Mouse (Mus musculus): ENCODE measurements at regions not wholly inside any gene's neighbourhood (a gene's known extent, or its start where the extent isn't known, plus 50 kb on each side); places are given as distances from the start of the nearest gene placed in this dataset.

GRCm38 (mm10) chr8:113389504-113389903, 245.9 kb upstream of the Mon1b start:
- Histone ChIP-seq H3K9me3 (replicated peaks) (no peaks in the 10 kb centered on the region), H3K4me3 (no peak overlapping the region), H3K4me1 (no peaks in the 10 kb centered on the region), H3K27me3 (ENCODE audit: low read depth, poor library complexity, severe bottlenecking) (no peaks in the 10 kb centered on the region), H3K27ac (no peak overlapping the region), H3K36me3 (no peaks in the 10 kb centered on the region)
- no peak for DNase-seq (ENCODE audit: low spot score)
- 77% methylated on average over 2 of the region's 2 CpGs for WGBS

GRCm38 (mm10) chr8:113390038-113390437, 245.3 kb upstream of the Mon1b start:
- Histone ChIP-seq H3K27me3 (ENCODE audit: low read depth, poor library complexity, severe bottlenecking) (no peaks in the 10 kb centered on the region), H3K9me3 (replicated peaks) (no peaks in the 10 kb centered on the region), H3K4me3 (no peak overlapping the region), H3K4me1 (no peaks in the 10 kb centered on the region), H3K27ac (no peak overlapping the region), H3K36me3 (no peaks in the 10 kb centered on the region)
- DNase-seq (ENCODE audit: low spot score): no peak
- 84% methylated on average over 4 of the region's 4 CpGs for WGBS

- Histone ChIP-seq H3K27me3 (ENCODE audit: low read depth, poor library complexity, severe bottlenecking) (no peaks in the 10 kb centered on the region), H3K36me3 (no peaks in the 10 kb centered on the region), H3K4me3 (no peak overlapping the region), H3K4me1 (no peaks in the 10 kb centered on the region), H3K9me3 (replicated peaks) (no peaks in the 10 kb centered on the region), H3K27ac (no peak overlapping the region)
- no peak for DNase-seq (ENCODE audit: low spot score)
- 90% methylated on average over 4 of the region's 4 CpGs for WGBS
These were observed 241.1 kb upstream of the Mon1b start for GRCm38 (mm10) chr8:113394319-113394718.

GRCm38 (mm10) chr8:113405158-113405557, 230.2 kb upstream of the Mon1b start:
- WGBS: 79% methylated on average over 4 of the region's 4 CpGs
- no peaks in the 10 kb centered on the region for H3K27me3 ChIP-seq (ENCODE audit: low read depth, poor library complexity, severe bottlenecking)
- H3K4me3 ChIP-seq: no peak overlapping the region
- DNase-seq (ENCODE audit: low spot score): no peak
- H3K27ac ChIP-seq: no peak overlapping the region
- H3K9me3 ChIP-seq (replicated peaks): no peaks in the 10 kb centered on the region
- H3K36me3 ChIP-seq: no peaks in the 10 kb centered on the region
- H3K4me1 ChIP-seq: no peaks in the 10 kb centered on the region

GRCm38 (mm10) chr8:113419352-113419751, 216.0 kb upstream of the Mon1b start:
- DNase-seq (ENCODE audit: low spot score): no peak
- Histone ChIP-seq H3K9me3 (replicated peaks) (no peaks in the 10 kb centered on the region), H3K36me3 (no peaks in the 10 kb centered on the region), H3K4me1 (no peaks in the 10 kb centered on the region), H3K27ac (no peak overlapping the region), H3K27me3 (ENCODE audit: low read depth, poor library complexity, severe bottlenecking) (no peaks in the 10 kb centered on the region), H3K4me3 (no peak overlapping the region)
- WGBS: 85% methylated on average over 3 of the region's 3 CpGs

GRCm38 (mm10) chr8:113422651-113423050, 212.7 kb upstream of the Mon1b start:
- Histone ChIP-seq H3K36me3 (no peaks in the 10 kb centered on the region), H3K27me3 (ENCODE audit: low read depth, poor library complexity, severe bottlenecking) (no peaks in the 10 kb centered on the region), H3K4me3 (no peak overlapping the region), H3K9me3 (replicated peaks) (no peaks in the 10 kb centered on the region), H3K4me1 (no peaks in the 10 kb centered on the region), H3K27ac (no peak overlapping the region)
- DNase-seq (ENCODE audit: low spot score): no peak
- 93% methylated on average over 2 of the region's 2 CpGs for whole genome bisulfite sequencing

- Histone ChIP-seq H3K36me3 (no peaks in the 10 kb centered on the region), H3K27ac (no peak overlapping the region), H3K27me3 (ENCODE audit: low read depth, poor library complexity, severe bottlenecking) (no peaks in the 10 kb centered on the region), H3K4me3 (no peak overlapping the region), H3K9me3 (replicated peaks) (no peaks in the 10 kb centered on the region), H3K4me1 (no peaks in the 10 kb centered on the region)
- DNase-seq (ENCODE audit: low spot score): no peak
- WGBS: 72% methylated on average over 7 of the region's 7 CpGs
These were observed 196.3 kb upstream of the Mon1b start for GRCm38 (mm10) chr8:113439088-113439487.

- no peak overlapping the region for H3K4me3 ChIP-seq
- H3K27me3 ChIP-seq (ENCODE audit: low read depth, poor library complexity, severe bottlenecking): no peaks in the 10 kb centered on the region
- no peaks in the 10 kb centered on the region for H3K36me3 ChIP-seq
- WGBS: 94% methylated on average over 2 of the region's 2 CpGs
- no peak overlapping the region for H3K27ac ChIP-seq
- no peaks in the 10 kb centered on the region for H3K9me3 ChIP-seq (replicated peaks)
- no peaks in the 10 kb centered on the region for H3K4me1 ChIP-seq
- DNase-seq (ENCODE audit: low spot score): no peak
These were observed 181.4 kb upstream of the Mon1b start for GRCm38 (mm10) chr8:113454022-113454421.

GRCm38 (mm10) chr8:113464625-113465024, 170.8 kb upstream of the Mon1b start:
- no peak for DNase-seq (ENCODE audit: low spot score)
- Histone ChIP-seq H3K4me1 (no peaks in the 10 kb centered on the region), H3K4me3 (no peak overlapping the region), H3K27ac (no peak overlapping the region), H3K9me3 (replicated peaks) (no peaks in the 10 kb centered on the region), H3K36me3 (no peaks in the 10 kb centered on the region), H3K27me3 (ENCODE audit: low read depth, poor library complexity, severe bottlenecking) (no peaks in the 10 kb centered on the region)
- WGBS: 90% methylated on average over 9 of the region's 9 CpGs

GRCm38 (mm10) chr8:113465156-113465555, 170.2 kb upstream of the Mon1b start:
- H3K9me3 ChIP-seq (replicated peaks): no peaks in the 10 kb centered on the region
- no peak overlapping the region for H3K4me3 ChIP-seq
- H3K36me3 ChIP-seq: no peaks in the 10 kb centered on the region
- no peak overlapping the region for H3K27ac ChIP-seq
- H3K27me3 ChIP-seq (ENCODE audit: low read depth, poor library complexity, severe bottlenecking): no peaks in the 10 kb centered on the region
- 78% methylated on average over 11 of the region's 11 CpGs for WGBS
- no peak for DNase-seq (ENCODE audit: low spot score)
- H3K4me1 ChIP-seq: no peaks in the 10 kb centered on the region

GRCm38 (mm10) chr8:113466683-113467082, 168.7 kb upstream of the Mon1b start:
- no peaks in the 10 kb centered on the region for H3K27me3 ChIP-seq (ENCODE audit: low read depth, poor library complexity, severe bottlenecking)
- H3K27ac ChIP-seq: no peak overlapping the region
- DNase-seq (ENCODE audit: low spot score): no peak
- H3K9me3 ChIP-seq (replicated peaks): no peaks in the 10 kb centered on the region
- H3K4me1 ChIP-seq: no peaks in the 10 kb centered on the region
- H3K36me3 ChIP-seq: no peaks in the 10 kb centered on the region
- WGBS: 92% methylated on average over 9 of the region's 9 CpGs
- no peak overlapping the region for H3K4me3 ChIP-seq

- no peaks in the 10 kb centered on the region for H3K9me3 ChIP-seq (replicated peaks)
- H3K27ac ChIP-seq: no peak overlapping the region
- H3K4me1 ChIP-seq: no peaks in the 10 kb centered on the region
- no peak for DNase-seq (ENCODE audit: low spot score)
- no peak overlapping the region for H3K4me3 ChIP-seq
- 88% methylated on average over 2 of the region's 2 CpGs for WGBS
- no peaks in the 10 kb centered on the region for H3K36me3 ChIP-seq
- H3K27me3 ChIP-seq (ENCODE audit: low read depth, poor library complexity, severe bottlenecking): no peaks in the 10 kb centered on the region
These were observed 145.8 kb upstream of the Mon1b start for GRCm38 (mm10) chr8:113489436-113490107.

GRCm38 (mm10) chr8:113490891-113491290, 144.5 kb upstream of the Mon1b start:
- H3K4me1 ChIP-seq: no peaks in the 10 kb centered on the region
- H3K36me3 ChIP-seq: no peaks in the 10 kb centered on the region
- no peaks in the 10 kb centered on the region for H3K9me3 ChIP-seq (replicated peaks)
- H3K27ac ChIP-seq: no peak overlapping the region
- no peak overlapping the region for H3K4me3 ChIP-seq
- no peak for DNase-seq (ENCODE audit: low spot score)
- WGBS: 81% methylated on average over 3 of the region's 3 CpGs
- H3K27me3 ChIP-seq (ENCODE audit: low read depth, poor library complexity, severe bottlenecking): no peaks in the 10 kb centered on the region

- no peak overlapping the region for H3K4me3 ChIP-seq
- DNase-seq (ENCODE audit: low spot score): peak; percentile 40
- WGBS: 71% methylated on average over 12 of the region's 12 CpGs
- no peaks in the 10 kb centered on the region for H3K27me3 ChIP-seq (ENCODE audit: low read depth, poor library complexity, severe bottlenecking)
- peaks cover 4% of the 10 kb centered on the region; the same call in 1 of the 2 replicates for H3K4me1 ChIP-seq
- no peak overlapping the region for H3K27ac ChIP-seq
- no peaks in the 10 kb centered on the region for H3K9me3 ChIP-seq (replicated peaks)
- no peaks in the 10 kb centered on the region for H3K36me3 ChIP-seq
These were observed 138.5 kb upstream of the Mon1b start for GRCm38 (mm10) chr8:113496896-113497295.
